Mouse (Mus musculus) midbrain, embryonic 13.5 days (tissue): ENCODE results near the gene Spata7. TPM values are rescaled to one million over a fixed set of nuclear protein-coding genes. Genes with fewer than 3 reads are reported as not detected.
"Not testable (repeated sequence)": the region's sequence is repeated elsewhere in the genome, so short reads cannot be mapped to it uniquely, and the experiment has no call there.

Experiments
- ATAC-seq: fragments of 200-750 bp; cut with Nextera tagmentation; 2 replicates; pipeline ENCODE4 v1.8.0; 2017; ENCODE audit warnings: mild to moderate bottlenecking, moderate TSS enrichment, moderate library complexity
- H3K27ac ChIP-seq: fragments of 300-500 bp; sonication (generic); 2 replicates; pipeline ENCODE4 v1.5.1; 2015; ENCODE audit warnings: inconsistent platforms, mild to moderate bottlenecking, moderate library complexity
- H3K27me3 ChIP-seq: fragments of 300-500 bp; sonication (generic); 2 replicates; pipeline ENCODE4 v1.6.1; 2015; ENCODE audit warnings: mild to moderate bottlenecking, inconsistent platforms
- H3K36me3 ChIP-seq: fragments of 300-500 bp; sonication (generic); 2 replicates; pipeline ENCODE4 v1.6.1; 2015; ENCODE audit warnings: mild to moderate bottlenecking, inconsistent platforms
- H3K4me1 ChIP-seq: fragments of 300-500 bp; sonication (generic); replicated peaks from 2 replicates; pipeline ENCODE4 v1.6.1; 2015; ENCODE audit warnings: inconsistent platforms
- H3K4me2 ChIP-seq: fragments of 300-500 bp; sonication (generic); replicated peaks from 2 replicates; pipeline ENCODE4 v1.6.1; 2015; ENCODE audit warnings: moderate library complexity, mild to moderate bottlenecking, inconsistent platforms
- H3K4me3 ChIP-seq: fragments of 300-500 bp; sonication (generic); replicated peaks from 2 replicates; pipeline ENCODE4 v1.5.1; 2015; ENCODE audit warnings: mild to moderate bottlenecking, inconsistent platforms
- H3K9ac ChIP-seq: fragments of 300-500 bp; sonication (generic); replicated peaks from 2 replicates; pipeline ENCODE4 v1.6.1; 2015; ENCODE audit warnings: mild to moderate bottlenecking, inconsistent platforms
- H3K9me3 ChIP-seq: fragments of 300-500 bp; sonication (generic); 2 replicates; pipeline ENCODE4 v1.6.1; 2016; ENCODE audit warnings: mild to moderate bottlenecking, inconsistent platforms
- WGBS: fragments of 180-500 bp; shearing (Covaris S2); methylation state at CpG from one replicate; pipeline ENCODE4 v1.1.7; 2015; 5-methylcytosine and 5-hydroxymethylcytosine counted together
- polyA plus RNA-seq: library from polyadenylated mRNA; unstranded; fragments of >200 nt; fragmentation: Nextera tagmentation; extraction: Ambion mirVana; gene quantifications from 2 replicates; pipeline ENCODE4 v1.2.1, GENCODE M21; 2015

Gene Spata7
- polyA plus RNA-seq, 1 experiment from 2014 or later, result 29.9 TPM

DNA sequence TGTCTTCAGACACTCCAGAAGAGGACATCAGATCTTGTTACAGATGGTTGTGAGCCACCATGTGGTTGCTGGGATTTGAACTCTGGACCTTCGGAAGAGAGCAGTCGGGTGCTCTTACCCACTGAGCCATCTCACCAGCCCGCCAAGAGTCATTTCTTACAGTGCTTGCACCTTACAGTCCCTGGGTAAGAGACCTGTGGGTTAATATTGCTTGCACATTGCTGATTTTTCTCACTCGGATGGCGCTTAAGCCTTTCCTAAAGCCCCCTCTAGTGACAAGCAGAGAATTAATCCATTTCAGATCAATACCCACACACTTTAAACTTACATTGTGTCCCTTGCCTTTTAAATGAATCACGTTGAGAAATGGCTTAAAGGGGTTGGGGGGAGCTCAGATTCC is 7.0 kb upstream of the Spata7 start:
- not testable (repeated sequence) for H3K4me2 ChIP-seq, H3K36me3 ChIP-seq, H3K27me3 ChIP-seq, H3K4me1 ChIP-seq, H3K4me3 ChIP-seq, H3K9me3 ChIP-seq, H3K9ac ChIP-seq, H3K27ac ChIP-seq
- WGBS, result 31% methylated on average over 6 of the region's 6 CpGs
- ATAC-seq, result 0 out of 2 replicates have a peak, but pooled peaks have one; percentile 40

DNA sequence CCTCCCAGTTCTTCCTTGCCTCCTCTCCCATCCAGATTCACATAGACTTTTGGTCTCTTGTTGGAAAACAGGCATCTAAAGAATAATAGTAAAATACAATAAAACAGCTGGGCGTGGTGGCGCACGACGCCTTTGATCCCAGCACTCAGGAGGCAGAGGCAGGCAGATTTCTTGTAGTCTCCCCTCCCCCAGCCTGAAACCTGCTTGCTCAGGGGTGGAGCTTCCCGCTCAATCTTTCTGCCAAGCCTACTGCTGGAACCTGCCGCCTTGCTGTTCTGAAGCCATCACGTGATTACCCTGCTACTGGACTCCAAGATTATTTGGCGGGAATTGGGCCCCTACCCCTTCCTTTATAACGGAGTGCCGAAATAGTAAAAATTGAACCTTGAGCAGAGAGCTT is 4.7 kb upstream of the Spata7 start:
- not testable (repeated sequence) for H3K9me3 ChIP-seq, H3K27me3 ChIP-seq, H3K27ac ChIP-seq, H3K36me3 ChIP-seq, H3K9ac ChIP-seq, H3K4me2 ChIP-seq, ATAC-seq, H3K4me1 ChIP-seq, H3K4me3 ChIP-seq
- 90% methylated on average over 10 of the region's 10 CpGs for WGBS

DNA sequence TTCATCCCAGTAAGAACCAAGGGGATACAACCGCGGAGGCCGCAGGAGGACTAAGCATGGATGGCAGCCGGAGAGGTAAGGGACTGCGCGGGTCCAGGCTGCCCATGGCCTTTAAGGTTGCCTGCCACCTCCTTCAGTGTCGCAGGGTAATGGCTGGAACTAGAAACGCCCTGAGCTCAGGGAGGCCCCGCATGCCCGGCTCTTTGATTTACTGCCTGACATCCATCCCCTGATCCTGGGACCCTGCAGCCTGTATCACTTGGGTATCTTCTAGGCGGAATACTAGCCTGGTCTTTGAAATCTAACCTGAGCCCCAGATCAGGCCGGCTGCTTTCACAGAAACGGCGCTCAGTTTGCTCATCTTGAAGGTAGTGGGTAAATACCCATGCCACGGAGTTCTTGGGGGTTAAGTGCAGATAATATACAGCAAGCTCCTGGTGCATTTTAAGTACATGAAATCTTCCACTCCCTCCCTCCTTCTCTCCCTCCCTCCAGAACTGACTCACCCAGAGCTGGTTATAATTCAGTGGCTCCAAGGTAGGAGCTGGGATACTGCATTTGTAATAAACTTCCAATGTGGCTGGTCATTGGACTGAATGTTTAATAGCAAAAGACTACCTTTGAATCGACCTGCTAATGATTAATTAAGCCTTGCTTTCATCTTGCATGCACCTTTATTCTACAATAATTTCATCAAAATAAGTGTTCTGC is 458 bp downstream of the Spata7 start:
- Histone ChIP-seq H3K9me3 (peaks cover 3% of the 10 kb centered on the region; the same call in 1 of the 2 replicates), H3K4me1 (peaks cover 17% of the 10 kb centered on the region), H3K27ac (peak overlapping the region; percentile 60), H3K4me2 (peak overlapping the region; percentile 73), H3K27me3 (no peaks in the 10 kb centered on the region), H3K9ac (peak overlapping the region; percentile 82), H3K4me3 (peak overlapping the region; percentile 83), H3K36me3 (peaks cover 12% of the 10 kb centered on the region)
- peak; percentile 95 for ATAC-seq
- 2% methylated on average over 16 of the region's 16 CpGs for WGBS

DNA sequence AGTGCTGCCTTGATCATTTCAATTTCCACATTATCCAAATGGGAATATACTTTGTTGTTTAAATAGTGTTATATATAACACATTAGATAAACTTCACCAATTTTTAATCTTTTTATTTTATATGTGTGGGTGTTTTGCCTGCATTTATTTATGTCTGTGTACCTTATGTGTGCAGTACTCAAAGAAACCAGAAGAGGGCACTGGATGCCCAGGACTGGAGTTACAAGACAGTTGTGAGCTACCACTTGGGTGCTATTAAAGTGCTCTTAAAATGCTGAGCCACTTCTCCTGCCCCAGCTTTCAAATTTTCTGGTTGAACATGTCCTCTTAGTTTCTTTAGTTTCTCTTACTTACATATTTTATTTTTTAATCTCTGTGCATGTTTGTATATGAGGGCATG is 16.9 kb downstream of the Spata7 start:
- Histone ChIP-seq H3K9ac (no peak overlapping the region), H3K4me2 (no peak overlapping the region), H3K36me3 (0 out of 2 replicates have a peak, but pooled peaks cover 17% of the 10 kb centered on the region), H3K4me3 (no peak overlapping the region), H3K9me3 (no peaks in the 10 kb centered on the region), H3K4me1 (no peaks in the 10 kb centered on the region), H3K27me3 (no peaks in the 10 kb centered on the region), H3K27ac (no peak overlapping the region)
- no peak for ATAC-seq

DNA sequence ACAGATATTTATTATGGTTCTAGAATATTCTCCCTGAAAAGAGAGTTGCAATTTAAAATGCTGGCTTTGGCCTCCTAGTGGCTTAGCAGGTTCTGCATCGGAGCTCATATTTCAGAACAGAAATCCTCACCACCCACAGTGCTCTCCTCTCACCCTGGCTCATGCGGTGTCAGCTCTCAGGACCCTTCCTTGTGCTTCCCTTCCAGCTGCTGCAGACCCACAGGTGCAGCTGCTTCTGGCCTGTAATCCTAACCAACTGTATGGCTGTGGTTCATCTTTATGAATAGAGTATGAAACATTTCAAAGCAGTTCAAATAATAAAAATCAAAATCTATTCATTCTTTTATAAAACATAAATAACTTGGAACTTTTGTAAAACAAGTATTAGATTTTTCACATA is 28.9 kb downstream of the Spata7 start:
- no peak for ATAC-seq
- Histone ChIP-seq H3K4me2 (no peak overlapping the region), H3K4me3 (no peak overlapping the region), H3K27ac (no peak overlapping the region), H3K4me1 (no peaks in the 10 kb centered on the region), H3K36me3 (peaks cover 31% of the 10 kb centered on the region), H3K27me3 (no peaks in the 10 kb centered on the region), H3K9me3 (no peaks in the 10 kb centered on the region), H3K9ac (no peak overlapping the region)
- 66% methylated on average over 2 of the region's 2 CpGs for WGBS

DNA sequence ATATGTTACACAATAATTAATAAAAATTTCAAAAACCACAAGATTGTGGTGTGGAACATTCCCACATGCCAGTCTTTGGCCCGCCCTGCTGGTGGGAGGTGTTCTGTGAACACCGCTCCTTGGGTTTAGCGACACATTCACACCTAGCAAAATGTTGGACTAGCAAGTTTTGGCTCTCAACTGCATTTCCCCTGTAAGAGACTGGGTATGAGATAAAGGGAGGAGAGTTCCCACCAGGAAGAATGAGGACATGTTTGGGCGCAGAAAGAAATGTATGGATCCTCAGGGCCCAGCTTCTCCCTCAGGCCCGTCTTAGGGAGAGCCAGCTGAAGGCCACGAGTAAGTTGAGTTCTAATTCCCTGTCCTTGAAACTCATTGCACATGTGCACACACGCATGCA is 34.7 kb downstream of the Spata7 start:
- H3K27me3 ChIP-seq, result no peaks in the 10 kb centered on the region
- no peak overlapping the region for H3K4me2 ChIP-seq
- 94% methylated on average over 7 of the region's 7 CpGs for WGBS
- H3K9me3 ChIP-seq, result no peaks in the 10 kb centered on the region
- H3K36me3 ChIP-seq, result peaks cover 46% of the 10 kb centered on the region
- ATAC-seq, result no peak
- H3K9ac ChIP-seq, result no peak overlapping the region
- H3K4me1 ChIP-seq, result no peaks in the 10 kb centered on the region
- H3K4me3 ChIP-seq, result no peak overlapping the region
- no peak overlapping the region for H3K27ac ChIP-seq

DNA sequence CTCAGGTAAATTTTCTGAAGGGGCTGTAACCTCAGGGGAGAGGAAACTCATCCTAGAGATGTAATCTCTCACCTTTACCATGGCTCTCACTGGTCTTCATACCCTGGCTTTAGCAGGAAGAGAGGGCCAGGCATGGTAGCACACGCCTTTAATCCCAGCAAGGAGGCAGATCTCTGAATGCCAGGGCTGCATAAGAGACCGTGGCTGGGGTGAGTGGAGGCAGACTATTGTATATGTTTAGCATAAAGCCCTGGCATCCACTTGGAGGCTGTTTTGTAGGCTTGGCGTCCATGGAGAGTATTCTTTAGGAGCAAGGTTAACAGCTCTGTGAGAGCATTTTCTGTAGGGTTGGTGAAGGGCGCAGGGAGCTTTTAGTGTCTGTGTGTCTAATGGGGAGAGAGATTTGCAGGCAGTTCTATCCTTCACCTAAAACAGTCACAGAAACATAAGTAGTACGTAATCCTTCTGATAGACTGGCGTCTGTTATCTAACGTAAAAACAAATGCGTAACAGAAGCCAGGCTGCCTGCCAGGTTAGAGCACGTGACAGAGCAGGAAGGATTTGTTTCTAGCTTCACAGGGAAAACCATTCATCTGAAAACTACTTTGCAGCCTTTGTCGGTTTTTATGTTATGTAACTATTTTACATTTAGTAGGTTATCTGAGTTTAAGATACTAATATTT is 40.3 kb downstream of the Spata7 start:
- Histone ChIP-seq H3K36me3 (peaks cover 30% of the 10 kb centered on the region), H3K27ac (no peak overlapping the region), H3K4me2 (no peak overlapping the region), H3K9ac (no peak overlapping the region), H3K9me3 (no peaks in the 10 kb centered on the region), H3K4me3 (no peak overlapping the region), H3K4me1 (no peaks in the 10 kb centered on the region), H3K27me3 (no peaks in the 10 kb centered on the region)
- ATAC-seq, result no peak
- 76% methylated on average over 10 of the region's 10 CpGs for WGBS

DNA sequence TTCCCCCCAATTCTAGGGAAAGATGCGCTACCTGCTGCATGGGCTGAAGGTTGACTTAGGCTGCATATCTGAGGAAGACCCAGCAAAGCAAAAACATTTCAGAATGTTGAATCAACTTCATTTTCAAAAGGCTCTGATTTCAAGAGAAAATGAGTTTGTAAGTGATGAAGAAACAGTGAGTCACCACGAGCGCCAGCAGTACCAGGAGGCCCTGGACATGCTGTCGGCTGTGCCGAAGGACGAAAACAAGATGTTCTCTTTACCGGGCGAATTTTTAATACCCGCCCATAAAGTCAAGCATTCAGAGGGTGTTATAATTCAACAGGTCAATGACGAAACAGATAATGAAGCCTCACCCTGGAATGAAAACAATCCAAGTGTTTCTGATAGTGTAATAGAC is 41.1 kb downstream of the Spata7 start:
- no peaks in the 10 kb centered on the region for H3K9me3 ChIP-seq

DNA sequence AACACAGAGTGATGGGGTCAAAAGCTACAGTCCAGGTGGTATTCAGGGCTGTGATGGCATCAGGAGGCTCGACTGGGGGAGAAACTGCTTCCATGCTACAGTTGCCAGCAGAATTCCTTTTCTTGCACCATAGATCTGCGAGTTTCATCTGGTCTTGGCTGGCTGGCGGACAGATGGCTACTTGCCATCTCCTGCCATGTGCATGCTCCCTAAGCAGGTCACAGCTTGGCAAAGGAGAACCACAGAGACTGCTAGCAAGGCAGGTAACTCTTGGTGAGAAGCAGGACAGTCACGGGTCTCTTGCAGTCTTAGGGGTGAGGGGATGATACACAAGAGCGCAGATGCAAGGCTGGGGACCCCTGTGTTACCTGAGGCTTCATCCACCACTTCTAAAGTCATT is 41.9 kb downstream of the Spata7 start:
- no peak for ATAC-seq
- H3K4me3 ChIP-seq, result no peak overlapping the region
- 90% methylated on average over 5 of the region's 5 CpGs for WGBS

More for the DNA sequence above, 41.1 kb downstream of the Spata7 start:
- WGBS, result 96% methylated on average over 10 of the region's 10 CpGs
- no peaks in the 10 kb centered on the region for H3K27me3 ChIP-seq
- peaks cover 24% of the 10 kb centered on the region for H3K36me3 ChIP-seq
- H3K4me3 ChIP-seq, result no peak overlapping the region
- no peaks in the 10 kb centered on the region for H3K4me1 ChIP-seq
- no peak overlapping the region for H3K9ac ChIP-seq
- H3K4me2 ChIP-seq, result no peak overlapping the region
- H3K27ac ChIP-seq, result no peak overlapping the region
- no peak for ATAC-seq

DNA sequence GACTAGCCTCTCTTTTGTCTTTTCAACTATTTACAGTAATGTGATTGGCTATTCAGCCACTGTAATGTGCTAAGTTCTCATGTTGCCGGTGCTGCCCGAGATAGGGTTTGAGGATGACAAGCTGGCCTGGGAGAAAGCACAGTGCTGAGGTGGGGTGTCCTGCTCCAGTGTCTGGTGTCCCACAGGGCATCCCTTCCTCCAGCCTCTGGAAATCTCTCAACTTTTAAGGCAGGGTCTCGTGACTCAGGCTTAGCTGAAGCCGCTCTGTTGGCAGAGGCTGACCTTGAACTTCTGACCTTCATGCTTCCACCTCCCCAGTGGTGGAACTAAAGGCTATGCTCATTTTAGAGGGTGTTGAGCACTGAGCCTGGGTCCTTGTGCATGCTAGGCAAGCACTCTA is 42.5 kb downstream of the Spata7 start:
- Histone ChIP-seq H3K4me1 (no peaks in the 10 kb centered on the region), H3K36me3 (peaks cover 18% of the 10 kb centered on the region), H3K9ac (no peak overlapping the region), H3K27ac (no peak overlapping the region), H3K9me3 (no peaks in the 10 kb centered on the region), H3K4me2 (no peak overlapping the region), H3K27me3 (no peaks in the 10 kb centered on the region), H3K4me3 (no peak overlapping the region)
- 89% methylated on average over 4 of the region's 4 CpGs for WGBS
- no peak for ATAC-seq

More for the DNA sequence above, 41.9 kb downstream of the Spata7 start:
- Histone ChIP-seq H3K27me3 (no peaks in the 10 kb centered on the region), H3K4me1 (no peaks in the 10 kb centered on the region), H3K9me3 (no peaks in the 10 kb centered on the region), H3K9ac (no peak overlapping the region), H3K4me2 (no peak overlapping the region), H3K36me3 (peaks cover 22% of the 10 kb centered on the region), H3K27ac (no peak overlapping the region)

DNA sequence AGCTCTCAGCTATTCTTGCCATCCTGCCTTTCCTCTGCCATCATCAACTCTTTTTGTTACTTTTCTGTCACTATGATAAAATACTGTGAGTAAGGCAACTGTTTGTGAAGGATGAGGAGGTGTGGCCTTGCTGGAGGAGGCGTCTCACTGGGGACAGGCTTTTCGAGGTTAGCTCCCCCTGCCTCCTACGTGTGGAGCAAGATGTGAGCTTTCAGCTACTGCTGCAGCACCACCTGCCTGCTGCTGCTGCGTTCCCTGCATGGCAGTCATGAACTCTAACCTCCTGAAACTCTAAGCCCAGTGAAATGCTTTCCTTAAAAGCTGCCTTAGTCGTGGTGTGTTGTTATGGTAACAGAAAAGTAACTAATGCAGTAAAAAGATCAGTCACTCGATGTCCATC is 45.9 kb downstream of the Spata7 start:
- no peak overlapping the region for H3K27ac ChIP-seq
- H3K4me1 ChIP-seq, result no peaks in the 10 kb centered on the region
- H3K36me3 ChIP-seq, result peaks cover 25% of the 10 kb centered on the region
- WGBS, result 63% methylated on average over 6 of the region's 6 CpGs
- H3K9me3 ChIP-seq, result no peaks in the 10 kb centered on the region
- no peaks in the 10 kb centered on the region for H3K27me3 ChIP-seq
- H3K4me3 ChIP-seq, result no peak overlapping the region
- no peak overlapping the region for H3K4me2 ChIP-seq
- peak; percentile 5; the same call in 1 of the 2 replicates for ATAC-seq
- H3K9ac ChIP-seq, result no peak overlapping the region

DNA sequence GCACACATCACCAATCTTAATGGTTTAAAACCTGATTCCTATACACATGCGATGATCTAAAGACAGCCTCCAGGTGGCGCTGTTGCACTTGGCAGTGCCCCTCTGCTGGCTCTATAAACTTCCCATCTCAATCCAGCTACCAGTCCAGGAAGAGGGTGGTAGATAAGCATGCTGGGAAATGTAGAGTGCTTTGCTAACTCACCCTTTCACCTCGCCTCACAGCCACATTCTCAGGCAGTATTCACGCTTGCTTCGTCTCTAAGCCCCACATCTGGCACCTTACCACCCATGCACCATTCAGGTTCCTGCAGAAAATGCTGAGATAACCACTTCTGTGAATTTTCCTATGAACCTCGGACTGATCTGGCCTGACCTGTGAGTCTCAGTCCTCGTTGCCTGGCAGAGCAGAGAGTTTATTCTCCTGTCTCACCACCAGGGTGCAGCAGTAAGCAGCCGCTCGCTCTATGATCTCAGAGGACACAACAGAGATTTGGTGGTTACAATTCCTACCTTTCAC is 46.7 kb downstream of the Spata7 start:
- 11% methylated on average over 9 of the region's 9 CpGs for WGBS
- Histone ChIP-seq H3K4me1 (no peaks in the 10 kb centered on the region), H3K27me3 (no peaks in the 10 kb centered on the region), H3K4me3 (peak overlapping the region; percentile 16; the same call in 1 of the 2 replicates), H3K9me3 (no peaks in the 10 kb centered on the region), H3K36me3 (peaks cover 27% of the 10 kb centered on the region), H3K27ac (no peak overlapping the region), H3K4me2 (peak overlapping the region; percentile 36), H3K9ac (no peak overlapping the region)
- ATAC-seq, result peak; percentile 87
